Mouse (Mus musculus) embryonic facial prominence, embryonic 12.5 days (tissue): ENCODE measurements around the gene Cgnl1. TPM values are rescaled to one million over a fixed set of nuclear protein-coding genes. Genes with fewer than 3 reads are reported as not detected.

ENCODE experiments used
- ATAC-seq: fragments of 200-750 bp; cut with Nextera tagmentation; 2 replicates; pipeline ENCODE4 v1.8.0; 2017; ENCODE audit not compliant: insufficient number of reproducible peaks, insufficient read depth, low FRiP score, low TSS enrichment
- H3K27ac ChIP-seq: fragments of 300-500 bp; sonication (generic); 2 replicates; pipeline ENCODE4 v1.5.1; 2016; ENCODE audit warnings: mild to moderate bottlenecking
- H3K27me3 ChIP-seq: fragments of 300-500 bp; sonication (generic); 2 replicates; pipeline ENCODE4 v1.6.1; 2016; ENCODE audit warnings: mild to moderate bottlenecking, moderate library complexity
- H3K36me3 ChIP-seq: fragments of 300-500 bp; sonication (generic); 2 replicates; pipeline ENCODE4 v1.6.1; 2016; ENCODE audit warnings: mild to moderate bottlenecking
- H3K4me1 ChIP-seq: fragments of 300-500 bp; sonication (generic); 2 replicates; pipeline ENCODE4 v1.6.1; 2016
- H3K4me2 ChIP-seq: fragments of 300-500 bp; sonication (generic); replicated peaks from 2 replicates; pipeline ENCODE4 v1.6.1; 2016; ENCODE audit warnings: mild to moderate bottlenecking, moderate library complexity
- H3K4me3 ChIP-seq: fragments of 300-500 bp; sonication (generic); 2 replicates; pipeline ENCODE4 v1.5.1; 2016; ENCODE audit warnings: mild to moderate bottlenecking
- H3K9ac ChIP-seq: fragments of 300-500 bp; sonication (generic); 2 replicates; pipeline ENCODE4 v1.6.1; 2016; ENCODE audit warnings: mild to moderate bottlenecking, moderate library complexity
- H3K9me3 ChIP-seq: fragments of 300-500 bp; sonication (generic); 2 replicates; pipeline ENCODE4 v1.6.1; 2016; ENCODE audit warnings: mild to moderate bottlenecking, moderate library complexity
- whole genome bisulfite sequencing: fragments of 180-500 bp; shearing (Covaris S2); methylation state at CpG from one replicate; pipeline ENCODE4 v1.1.7; 2016; 5-methylcytosine and 5-hydroxymethylcytosine counted together
- polyA plus RNA-seq: library from polyadenylated mRNA; unstranded; fragments of >200 nt; fragmentation: Nextera tagmentation; extraction: Ambion mirVana; gene quantifications from 2 replicates; pipeline ENCODE4 v1.2.1, GENCODE M21; 2016

Cgnl1 gene
- polyA plus RNA-seq, 1 experiment from 2014 or later: 9.6 TPM

DNA sequence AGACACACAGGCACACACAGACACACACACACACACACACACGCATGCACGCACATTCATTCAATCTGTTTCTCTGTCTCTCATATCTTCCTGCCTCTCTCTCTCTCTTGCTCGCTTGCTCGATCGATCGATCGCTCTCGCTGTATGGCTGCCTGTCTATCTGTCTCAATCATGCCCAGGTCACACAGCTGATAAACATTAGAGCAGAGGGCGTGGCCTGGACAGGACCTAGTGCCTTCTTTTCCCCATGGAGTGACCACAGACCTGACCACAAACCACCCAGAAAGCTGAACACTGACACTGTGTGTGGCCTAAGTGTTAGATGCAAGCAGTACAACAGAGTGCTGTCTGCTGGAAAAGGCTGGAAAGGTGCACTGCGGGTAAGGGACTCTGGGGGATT is 60.6 kb downstream of the Cgnl1 start:
- 68% methylated on average over 10 of the region's 10 CpGs for WGBS
- H3K4me2 ChIP-seq: no peak overlapping the region
- no peak overlapping the region for H3K4me3 ChIP-seq
- H3K27ac ChIP-seq: no peak overlapping the region
- H3K4me1 ChIP-seq: peaks cover 5% of the 10 kb centered on the region
- H3K9me3 ChIP-seq: no peaks in the 10 kb centered on the region
- H3K36me3 ChIP-seq: peaks cover 12% of the 10 kb centered on the region; the same call in 1 of the 2 replicates
- no peak for ATAC-seq
- no peaks in the 10 kb centered on the region for H3K27me3 ChIP-seq
- H3K9ac ChIP-seq: no peak overlapping the region

DNA sequence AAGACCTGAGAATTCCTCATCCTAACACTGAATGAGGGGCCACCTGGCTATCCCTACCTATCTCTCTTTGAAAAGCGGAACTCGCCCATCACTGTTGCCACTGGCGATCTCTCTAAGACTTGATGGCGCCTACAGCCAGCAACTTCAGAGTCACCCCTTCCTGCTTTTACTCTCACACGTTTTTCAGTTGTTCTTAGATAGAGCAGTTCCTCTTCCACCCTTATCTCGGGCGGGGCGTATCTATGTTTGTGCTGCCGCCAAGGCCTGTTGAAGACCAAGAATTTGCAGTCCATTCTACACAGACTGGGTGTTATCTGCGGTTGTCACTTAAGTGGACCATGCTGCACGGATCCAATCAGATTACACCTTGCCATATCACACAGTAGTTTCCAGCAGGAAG is 62.2 kb downstream of the Cgnl1 start:
- H3K27ac ChIP-seq: no peak overlapping the region
- H3K36me3 ChIP-seq: 0 out of 2 replicates have a peak, but pooled peaks cover 8% of the 10 kb centered on the region
- no peak overlapping the region for H3K9ac ChIP-seq
- no peak overlapping the region for H3K4me3 ChIP-seq
- H3K4me2 ChIP-seq: no peak overlapping the region
- peaks cover 5% of the 10 kb centered on the region for H3K4me1 ChIP-seq
- ATAC-seq: no peak
- 82% methylated on average over 11 of the region's 11 CpGs for WGBS
- no peaks in the 10 kb centered on the region for H3K9me3 ChIP-seq
- no peaks in the 10 kb centered on the region for H3K27me3 ChIP-seq

DNA sequence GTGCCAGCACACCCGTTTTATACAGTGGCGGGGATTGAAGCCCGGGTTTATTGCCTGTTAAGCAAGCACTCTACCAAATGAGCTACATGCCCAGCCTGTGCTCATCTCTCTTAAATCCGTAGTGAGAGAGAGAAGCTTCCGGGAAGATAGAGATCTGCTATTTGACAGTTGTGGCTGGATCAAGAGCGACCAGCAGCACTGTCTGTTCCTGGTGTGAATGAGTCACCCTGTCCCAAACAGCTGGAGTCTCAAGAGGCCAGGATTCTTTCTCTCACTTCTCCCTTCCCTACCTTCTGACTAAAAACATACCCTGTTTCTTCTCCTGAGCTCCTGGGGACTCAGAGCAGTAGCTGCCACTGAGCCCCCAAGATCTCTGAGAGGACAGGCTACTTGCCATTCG is 63.4 kb downstream of the Cgnl1 start:
- Histone ChIP-seq H3K4me3 (no peak overlapping the region), H3K27me3 (no peaks in the 10 kb centered on the region), H3K9ac (no peak overlapping the region), H3K27ac (no peak overlapping the region), H3K4me2 (no peak overlapping the region), H3K4me1 (peaks cover 5% of the 10 kb centered on the region), H3K9me3 (no peaks in the 10 kb centered on the region), H3K36me3 (0 out of 2 replicates have a peak, but pooled peaks cover 8% of the 10 kb centered on the region)
- no peak for ATAC-seq
- WGBS: 90% methylated on average over 7 of the region's 7 CpGs

DNA sequence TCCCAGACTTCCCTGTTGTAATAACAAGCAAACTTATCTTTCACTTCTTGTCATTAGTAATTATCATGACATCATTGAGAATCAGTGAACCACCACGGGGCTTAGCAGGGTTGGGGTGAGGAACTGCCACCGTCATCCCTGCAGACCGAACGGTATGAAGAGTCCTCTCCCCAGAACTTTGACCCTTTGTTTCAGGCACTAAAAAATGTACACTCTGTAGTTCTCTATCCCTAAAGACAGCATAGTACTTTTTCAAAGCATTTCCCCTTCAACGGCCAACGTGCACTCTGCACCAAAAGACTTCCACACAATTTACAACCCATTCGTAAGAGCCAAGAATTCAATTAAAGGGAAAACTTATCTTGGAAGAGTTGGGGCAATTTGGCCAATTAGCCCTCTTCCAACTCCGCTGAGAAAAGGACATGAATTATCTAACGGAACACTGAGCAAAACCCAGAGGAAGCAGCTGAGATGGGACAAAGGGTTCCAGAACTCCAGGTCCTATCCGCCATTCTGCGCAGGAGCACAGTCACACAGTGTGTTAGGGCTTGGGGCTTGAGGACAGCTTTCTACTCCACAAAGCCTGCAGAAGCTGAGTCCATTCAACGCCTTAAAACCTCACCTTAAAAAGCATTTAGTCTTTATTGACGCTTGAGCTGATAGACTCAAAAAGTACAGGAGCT is 66.9 kb downstream of the Cgnl1 start:
- no peaks in the 10 kb centered on the region for H3K4me1 ChIP-seq
- WGBS: 78% methylated on average over 13 of the region's 13 CpGs
- no peaks in the 10 kb centered on the region for H3K9me3 ChIP-seq
- H3K4me3 ChIP-seq: no peak overlapping the region
- H3K27ac ChIP-seq: no peak overlapping the region
- H3K27me3 ChIP-seq: no peaks in the 10 kb centered on the region
- 0 out of 2 replicates have a peak, but pooled peaks cover 8% of the 10 kb centered on the region for H3K36me3 ChIP-seq
- no peak for ATAC-seq
- H3K4me2 ChIP-seq: no peak overlapping the region
- no peak overlapping the region for H3K9ac ChIP-seq

DNA sequence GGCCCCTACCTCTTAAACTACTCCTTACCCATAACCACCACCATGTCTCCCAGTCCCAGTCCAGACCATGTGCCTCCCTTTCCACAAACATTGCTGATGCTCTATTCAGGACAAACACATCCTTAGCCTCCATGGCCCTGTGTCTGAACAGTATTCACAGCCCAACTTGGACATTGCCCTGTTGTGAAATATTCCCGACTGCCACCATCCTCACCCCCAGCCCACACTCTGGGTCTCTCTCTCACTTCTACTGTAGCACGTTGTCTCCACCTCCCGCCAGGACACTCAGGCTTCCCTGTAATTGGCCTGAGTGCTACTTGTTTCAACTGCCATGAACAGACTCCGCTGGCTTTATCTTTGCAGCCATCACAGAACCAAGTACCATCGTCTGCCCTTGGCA is 72.3 kb downstream of the Cgnl1 start:
- Histone ChIP-seq H3K9ac (no peak overlapping the region), H3K4me2 (no peak overlapping the region), H3K27me3 (no peaks in the 10 kb centered on the region), H3K4me3 (no peak overlapping the region), H3K27ac (no peak overlapping the region), H3K36me3 (no peaks in the 10 kb centered on the region), H3K9me3 (no peaks in the 10 kb centered on the region), H3K4me1 (peaks cover 3% of the 10 kb centered on the region; the same call in 1 of the 2 replicates)
- 90% methylated on average over 5 of the region's 5 CpGs for WGBS
- ATAC-seq: no peak

DNA sequence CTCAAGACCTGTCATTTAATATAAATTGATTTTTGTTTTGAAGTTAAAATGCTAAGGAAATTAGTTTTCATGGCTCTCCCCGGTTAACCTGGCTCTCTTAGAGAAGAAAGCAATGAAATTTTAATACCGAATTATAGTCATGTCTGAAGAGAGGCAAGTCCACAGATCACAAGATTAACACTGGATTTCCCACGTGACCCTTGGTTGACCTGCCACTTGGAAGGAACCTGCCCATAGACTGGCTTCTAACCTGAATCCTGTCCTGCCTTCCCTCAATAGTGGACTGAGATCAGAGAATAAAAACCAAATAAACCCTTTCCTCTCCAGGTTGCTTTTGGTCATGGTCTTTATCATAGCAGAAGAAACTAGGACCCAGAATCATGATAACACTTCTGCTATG is 73.3 kb downstream of the Cgnl1 start:
- 87% methylated on average over 3 of the region's 3 CpGs for WGBS

DNA sequence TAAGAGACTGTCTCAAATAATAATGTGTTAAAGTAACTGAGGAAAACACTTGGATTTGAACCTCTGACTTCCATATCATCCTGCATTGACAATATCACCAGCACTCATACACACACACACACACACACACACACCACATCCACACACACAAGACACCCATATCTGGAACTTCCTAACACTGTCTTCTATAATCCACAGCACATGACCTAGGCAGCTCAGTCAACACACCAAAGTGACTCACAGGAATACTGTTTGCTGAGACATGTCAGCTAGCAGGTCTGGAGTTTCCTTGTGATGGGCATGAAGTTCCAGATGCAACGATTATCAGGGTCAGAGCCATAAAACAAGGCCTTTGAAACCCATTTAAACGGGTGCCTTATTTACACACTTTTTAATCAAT is 74.2 kb downstream of the Cgnl1 start:
- no peak overlapping the region for H3K27ac ChIP-seq
- H3K4me3 ChIP-seq: no peak overlapping the region
- H3K27me3 ChIP-seq: no peaks in the 10 kb centered on the region
- H3K4me2 ChIP-seq: no peak overlapping the region
- 84% methylated on average over 2 of the region's 2 CpGs for WGBS
- H3K9me3 ChIP-seq: no peaks in the 10 kb centered on the region
- H3K9ac ChIP-seq: no peak overlapping the region
- H3K36me3 ChIP-seq: no peaks in the 10 kb centered on the region
- H3K4me1 ChIP-seq: peaks cover 3% of the 10 kb centered on the region; the same call in 1 of the 2 replicates
- no peak for ATAC-seq

More for the DNA sequence above, 73.3 kb downstream of the Cgnl1 start:
- Histone ChIP-seq H3K9me3 (no peaks in the 10 kb centered on the region), H3K36me3 (no peaks in the 10 kb centered on the region), H3K4me1 (peaks cover 3% of the 10 kb centered on the region; the same call in 1 of the 2 replicates), H3K27me3 (no peaks in the 10 kb centered on the region), H3K27ac (no peak overlapping the region), H3K4me3 (no peak overlapping the region), H3K4me2 (no peak overlapping the region), H3K9ac (no peak overlapping the region)
- ATAC-seq: no peak

DNA sequence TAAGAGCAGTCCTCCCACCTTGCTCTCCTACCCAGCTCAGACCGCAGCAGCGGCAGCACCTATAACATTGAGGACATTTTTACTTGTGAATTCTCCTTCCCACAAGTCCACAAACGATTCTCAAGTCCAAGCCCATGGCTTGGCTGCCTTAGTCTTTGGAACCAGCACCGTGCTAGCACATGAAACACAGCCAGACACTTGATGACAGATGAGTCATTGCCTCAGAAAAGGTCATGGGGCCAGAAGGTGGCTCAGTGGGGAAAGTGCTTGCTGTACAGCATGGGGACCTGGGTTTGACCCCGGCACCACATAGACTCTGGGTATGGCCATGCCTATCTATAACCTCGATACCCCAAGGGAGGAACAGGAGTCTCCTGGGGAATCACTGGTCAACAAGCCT is 74.6 kb downstream of the Cgnl1 start:
- Histone ChIP-seq H3K27ac (no peak overlapping the region), H3K27me3 (no peaks in the 10 kb centered on the region), H3K4me3 (no peak overlapping the region), H3K9ac (no peak overlapping the region), H3K36me3 (no peaks in the 10 kb centered on the region), H3K4me2 (no peak overlapping the region), H3K4me1 (peaks cover 3% of the 10 kb centered on the region; the same call in 1 of the 2 replicates), H3K9me3 (no peaks in the 10 kb centered on the region)
- WGBS: 74% methylated on average over 6 of the region's 6 CpGs
- ATAC-seq: no peak

DNA sequence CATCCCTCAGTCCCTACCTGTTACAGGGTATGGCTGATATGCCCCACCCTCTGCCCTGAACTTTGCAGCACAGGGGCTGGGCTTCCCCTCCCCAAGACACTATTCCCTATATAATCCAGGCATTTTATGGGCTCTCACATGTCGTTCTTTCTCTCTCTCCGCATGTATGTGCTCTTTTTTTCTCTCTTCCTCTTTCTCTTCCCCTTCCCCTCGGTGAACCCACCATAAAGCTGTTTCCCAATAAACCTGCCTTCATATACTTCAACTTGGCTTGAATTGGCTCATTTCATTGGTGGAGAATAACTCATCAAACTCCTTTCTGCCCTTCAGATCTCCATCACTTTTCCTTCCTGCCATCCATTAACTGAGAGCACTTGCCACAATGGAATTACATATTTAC is 76.3 kb downstream of the Cgnl1 start:
- no peak overlapping the region for H3K4me3 ChIP-seq
- WGBS: 77% methylated on average over 3 of the region's 3 CpGs
- H3K27ac ChIP-seq: no peak overlapping the region
- H3K9me3 ChIP-seq: no peaks in the 10 kb centered on the region
- peaks cover 3% of the 10 kb centered on the region; the same call in 1 of the 2 replicates for H3K4me1 ChIP-seq
- no peak overlapping the region for H3K4me2 ChIP-seq
- ATAC-seq: no peak
- no peaks in the 10 kb centered on the region for H3K36me3 ChIP-seq
- no peak overlapping the region for H3K9ac ChIP-seq
- H3K27me3 ChIP-seq: no peaks in the 10 kb centered on the region

DNA sequence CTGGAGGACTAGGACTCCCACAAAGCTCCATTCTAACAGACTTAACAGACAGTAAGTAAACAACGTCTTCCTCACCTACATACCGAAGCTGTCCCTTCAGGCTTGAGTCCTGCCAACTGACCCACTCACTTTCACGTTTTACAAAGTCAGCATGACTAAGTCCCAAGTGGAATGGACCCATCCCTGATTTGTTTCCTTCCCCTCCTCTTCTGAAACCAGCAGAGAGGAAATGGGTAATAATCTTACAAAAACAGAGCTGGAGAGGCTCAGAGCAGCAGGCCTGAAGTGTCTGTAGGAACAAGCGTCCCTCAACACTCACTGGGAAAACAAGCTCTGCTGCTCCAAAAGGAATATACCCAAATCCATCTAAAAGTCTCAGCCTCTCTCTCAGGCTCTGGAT is 77.2 kb downstream of the Cgnl1 start:
- ATAC-seq: no peak
- H3K4me2 ChIP-seq: no peak overlapping the region
- H3K4me1 ChIP-seq: peaks cover 3% of the 10 kb centered on the region; the same call in 1 of the 2 replicates
- 28% methylated on average over 4 of the region's 4 CpGs for WGBS
- no peaks in the 10 kb centered on the region for H3K9me3 ChIP-seq
- H3K27me3 ChIP-seq: no peaks in the 10 kb centered on the region
- H3K36me3 ChIP-seq: no peaks in the 10 kb centered on the region
- no peak overlapping the region for H3K4me3 ChIP-seq
- H3K9ac ChIP-seq: no peak overlapping the region
- no peak overlapping the region for H3K27ac ChIP-seq

DNA sequence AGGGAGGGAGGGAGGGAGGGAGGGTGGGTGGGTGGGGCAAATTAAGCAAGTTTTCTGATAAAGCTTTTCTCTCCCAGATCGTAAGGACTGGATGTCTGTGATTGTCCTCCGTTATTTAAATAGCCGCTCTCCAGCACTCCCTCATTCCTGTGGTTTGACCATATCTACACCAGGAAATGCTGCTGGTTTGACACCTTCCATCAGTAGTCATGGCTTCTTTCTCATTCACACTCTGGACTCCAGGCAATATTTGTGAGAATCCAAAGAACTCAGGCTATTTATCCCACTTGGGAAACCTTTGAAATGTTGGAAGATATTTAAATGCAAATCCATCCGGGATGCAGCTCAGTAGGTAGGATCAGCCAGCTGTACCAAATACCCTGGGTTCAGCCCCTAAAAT is 77.6 kb downstream of the Cgnl1 start:
- Histone ChIP-seq H3K4me1 (peaks cover 3% of the 10 kb centered on the region; the same call in 1 of the 2 replicates), H3K9ac (no peak overlapping the region), H3K27me3 (no peaks in the 10 kb centered on the region), H3K9me3 (no peaks in the 10 kb centered on the region), H3K27ac (no peak overlapping the region), H3K4me3 (no peak overlapping the region), H3K36me3 (no peaks in the 10 kb centered on the region), H3K4me2 (no peak overlapping the region)
- WGBS: 69% methylated on average over 4 of the region's 4 CpGs
- ATAC-seq: no peak

DNA sequence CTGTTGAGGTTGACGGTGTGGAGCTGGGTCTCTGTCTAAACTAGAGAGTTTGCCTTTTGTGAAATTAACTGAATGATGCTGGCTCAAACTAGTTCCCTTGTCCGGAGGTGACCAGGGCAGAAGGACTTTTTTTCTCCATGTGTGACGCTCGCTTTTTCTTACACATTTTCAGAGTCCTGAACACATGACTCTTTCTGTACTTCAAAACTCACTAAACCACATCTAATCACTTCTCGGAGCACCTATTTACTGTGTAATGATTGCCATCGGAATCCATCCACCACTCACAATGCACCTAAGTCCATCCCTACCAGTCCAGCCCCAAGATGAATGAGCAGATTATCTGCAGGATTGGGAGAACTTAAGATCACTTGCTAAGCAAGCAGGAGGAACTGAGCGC is 79.2 kb downstream of the Cgnl1 start:
- no peak overlapping the region for H3K27ac ChIP-seq
- no peak for ATAC-seq
- 89% methylated on average over 7 of the region's 7 CpGs for WGBS
- peaks cover 3% of the 10 kb centered on the region; the same call in 1 of the 2 replicates for H3K4me1 ChIP-seq
- no peaks in the 10 kb centered on the region for H3K36me3 ChIP-seq
- H3K4me3 ChIP-seq: no peak overlapping the region
- no peak overlapping the region for H3K4me2 ChIP-seq
- H3K27me3 ChIP-seq: no peaks in the 10 kb centered on the region
- no peaks in the 10 kb centered on the region for H3K9me3 ChIP-seq
- no peak overlapping the region for H3K9ac ChIP-seq
